Mouse (Mus musculus) midbrain, embryonic 14.5 days (tissue): ENCODE results near the gene Zfp831. TPM values are rescaled to one million over a fixed set of nuclear protein-coding genes. Genes with fewer than 3 reads are reported as not detected.

ENCODE experiments used
- ATAC-seq: fragments of 200-750 bp; cut with Nextera tagmentation; 2 replicates; pipeline ENCODE4 v1.8.0; 2017; ENCODE audit warnings: moderate number of reproducible peaks, moderate library complexity; ENCODE audit not compliant: low FRiP score, low TSS enrichment
- DNase-seq: peaks from one replicate; pipeline ENCODE4 v3.0.0-alpha.2; 2015
- H3K27ac ChIP-seq: fragments of 300-500 bp; sonication (generic); replicated peaks from 2 replicates; pipeline ENCODE4 v1.5.1; 2014; ENCODE audit warnings: mild to moderate bottlenecking, low read depth, low read length, moderate library complexity
- H3K27me3 ChIP-seq: fragments of 300-500 bp; sonication (generic); 2 replicates; pipeline ENCODE4 v1.6.1; 2014; ENCODE audit warnings: low read length, control low read depth, mixed read lengths; ENCODE audit not compliant: control insufficient read depth, insufficient read depth
- H3K36me3 ChIP-seq: fragments of 300-500 bp; sonication (generic); 2 replicates; pipeline ENCODE4 v1.6.1; 2014; ENCODE audit warnings: low read length, control low read depth; ENCODE audit not compliant: control insufficient read depth, insufficient read depth
- H3K4me1 ChIP-seq: fragments of 300-500 bp; sonication (generic); 2 replicates; pipeline ENCODE4 v1.6.1; 2014; ENCODE audit warnings: mild to moderate bottlenecking, antibody characterized with exemption, low read length, control low read depth; ENCODE audit not compliant: control insufficient read depth, insufficient read depth
- H3K4me2 ChIP-seq: fragments of 300-500 bp; sonication (generic); 2 replicates; pipeline ENCODE4 v1.6.1; 2014; ENCODE audit warnings: mild to moderate bottlenecking, low read length, moderate library complexity
- H3K4me3 ChIP-seq: fragments of 300-500 bp; sonication (generic); replicated peaks from 2 replicates; pipeline ENCODE4 v1.5.1; 2014; ENCODE audit warnings: low read depth, low read length
- H3K9ac ChIP-seq: fragments of 300-500 bp; sonication (generic); replicated peaks from 2 replicates; pipeline ENCODE4 v1.6.1; 2014; ENCODE audit warnings: mild to moderate bottlenecking, low read length, moderate library complexity
- H3K9me3 ChIP-seq: fragments of 300-500 bp; sonication (generic); 2 replicates; pipeline ENCODE4 v1.6.1; 2016; ENCODE audit warnings: low read length, control low read depth, mixed read lengths; ENCODE audit not compliant: control insufficient read depth
- WGBS: fragments of 180-500 bp; shearing (Covaris S2); extraction: QIAGEN DNeasy Blood & Tissue Kit; methylation state at CpG from one replicate; pipeline ENCODE4 v1.1.7; 2014; 5-methylcytosine and 5-hydroxymethylcytosine counted together
- polyA plus RNA-seq: library from polyadenylated mRNA; unstranded; fragments of >200 nt; fragmentation: Nextera tagmentation; extraction: Ambion mirVana; gene quantifications from 2 replicates; pipeline ENCODE4 v1.2.1, GENCODE M21; 2014

Gene Zfp831
- polyA plus RNA-seq, 1 experiment from 2014 or later = not detected

GRCm38 (mm10) chr2:174675642-174676041, 32.3 kb downstream of the Zfp831 start:
- H3K4me2 ChIP-seq = no peak overlapping the region
- peak; percentile 88 for DNase-seq
- no peaks in the 10 kb centered on the region for H3K9me3 ChIP-seq
- WGBS = 15% methylated on average over 9 of the region's 9 CpGs
- peaks cover 6% of the 10 kb centered on the region; the same call in 1 of the 2 replicates for H3K27me3 ChIP-seq
- no peak overlapping the region for H3K27ac ChIP-seq
- ATAC-seq = no peak
- no peak overlapping the region for H3K9ac ChIP-seq
- H3K36me3 ChIP-seq = no peaks in the 10 kb centered on the region
- H3K4me3 ChIP-seq = no peak overlapping the region
- peaks cover 16% of the 10 kb centered on the region; the same call in 1 of the 2 replicates for H3K4me1 ChIP-seq

- no peak overlapping the region for H3K9ac ChIP-seq
- H3K4me1 ChIP-seq = no peaks in the 10 kb centered on the region
- no peaks in the 10 kb centered on the region for H3K36me3 ChIP-seq
- H3K9me3 ChIP-seq = no peaks in the 10 kb centered on the region
- ATAC-seq = no peak
- H3K27ac ChIP-seq = no peak overlapping the region
- no peak overlapping the region for H3K4me2 ChIP-seq
- H3K27me3 ChIP-seq = no peaks in the 10 kb centered on the region
- no peak overlapping the region for H3K4me3 ChIP-seq
- 57% methylated on average over 8 of the region's 8 CpGs for WGBS
- peak; percentile 53 for DNase-seq
Measured at GRCm38 (mm10) chr2:174701351-174701750, 58.0 kb downstream of the Zfp831 start.

GRCm38 (mm10) chr2:174707101-174707500, 63.8 kb downstream of the Zfp831 start:
- H3K4me2 ChIP-seq = no peak overlapping the region
- no peaks in the 10 kb centered on the region for H3K36me3 ChIP-seq
- H3K4me1 ChIP-seq = no peaks in the 10 kb centered on the region
- H3K27ac ChIP-seq = no peak overlapping the region
- no peak overlapping the region for H3K4me3 ChIP-seq
- whole genome bisulfite sequencing = 91% methylated on average over 16 of the region's 16 CpGs
- no peak overlapping the region for H3K9ac ChIP-seq
- no peaks in the 10 kb centered on the region for H3K27me3 ChIP-seq
- DNase-seq (no peak), ATAC-seq (no peak)
- no peaks in the 10 kb centered on the region for H3K9me3 ChIP-seq

- no peak for DNase-seq
- H3K36me3 ChIP-seq = no peaks in the 10 kb centered on the region
- no peaks in the 10 kb centered on the region for H3K4me1 ChIP-seq
- H3K4me2 ChIP-seq = no peak overlapping the region
- H3K4me3 ChIP-seq = no peak overlapping the region
- H3K9ac ChIP-seq = no peak overlapping the region
- WGBS = 75% methylated on average over 4 of the region's 4 CpGs
- no peaks in the 10 kb centered on the region for H3K9me3 ChIP-seq
- H3K27me3 ChIP-seq = no peaks in the 10 kb centered on the region
- H3K27ac ChIP-seq = no peak overlapping the region
- ATAC-seq = no peak
Measured at GRCm38 (mm10) chr2:174708587-174708986, 65.3 kb downstream of the Zfp831 start.

GRCm38 (mm10) chr2:174710185-174710584, 66.9 kb downstream of the Zfp831 start:
- Histone ChIP-seq H3K4me2 (no peak overlapping the region), H3K27me3 (no peaks in the 10 kb centered on the region), H3K4me3 (no peak overlapping the region), H3K4me1 (no peaks in the 10 kb centered on the region), H3K9me3 (no peaks in the 10 kb centered on the region), H3K9ac (no peak overlapping the region), H3K27ac (no peak overlapping the region), H3K36me3 (no peaks in the 10 kb centered on the region)
- 66% methylated on average over 3 of the region's 3 CpGs for WGBS
- no peak for ATAC-seq
- DNase-seq = no peak

- Histone ChIP-seq H3K4me3 (no peak overlapping the region), H3K4me1 (no peaks in the 10 kb centered on the region), H3K9me3 (no peaks in the 10 kb centered on the region), H3K9ac (no peak overlapping the region), H3K27me3 (no peaks in the 10 kb centered on the region), H3K36me3 (no peaks in the 10 kb centered on the region), H3K27ac (no peak overlapping the region), H3K4me2 (no peak overlapping the region)
- 97% methylated on average over 1 of the region's 1 CpGs for WGBS
- ATAC-seq = no peak
- DNase-seq = no peak
Measured at GRCm38 (mm10) chr2:174712043-174712442, 68.7 kb downstream of the Zfp831 start.

- DNase-seq (no peak), ATAC-seq (no peak)
Measured at GRCm38 (mm10) chr2:174715938-174716337, 72.6 kb downstream of the Zfp831 start.

GRCm38 (mm10) chr2:174717857-174718256, 74.5 kb downstream of the Zfp831 start:
- no peak overlapping the region for H3K27ac ChIP-seq
- 93% methylated on average over 4 of the region's 4 CpGs for WGBS

More at GRCm38 (mm10) chr2:174715938-174716337, 72.6 kb downstream of the Zfp831 start:
- no peak overlapping the region for H3K4me3 ChIP-seq
- no peak overlapping the region for H3K4me2 ChIP-seq
- H3K27ac ChIP-seq = no peak overlapping the region
- H3K9me3 ChIP-seq = no peaks in the 10 kb centered on the region
- H3K9ac ChIP-seq = no peak overlapping the region
- no peaks in the 10 kb centered on the region for H3K27me3 ChIP-seq
- no peaks in the 10 kb centered on the region for H3K36me3 ChIP-seq
- H3K4me1 ChIP-seq = no peaks in the 10 kb centered on the region

GRCm38 (mm10) chr2:174727114-174727823, 83.9 kb downstream of the Zfp831 start:
- no peak overlapping the region for H3K4me3 ChIP-seq
- peak; percentile 45 for DNase-seq
- H3K4me1 ChIP-seq = 0 out of 2 replicates have a peak, but pooled peaks cover 9% of the 10 kb centered on the region
- H3K27me3 ChIP-seq = no peaks in the 10 kb centered on the region
- WGBS = 68% methylated on average over 10 of the region's 10 CpGs
- H3K4me2 ChIP-seq = no peak overlapping the region
- no peaks in the 10 kb centered on the region for H3K36me3 ChIP-seq
- H3K9ac ChIP-seq = no peak overlapping the region
- peak; percentile 17; the same call in 1 of the 2 replicates for ATAC-seq
- no peaks in the 10 kb centered on the region for H3K9me3 ChIP-seq
- 0 out of 2 replicates have a peak overlapping the region, but pooled peaks have one; percentile 32 for H3K27ac ChIP-seq

More at GRCm38 (mm10) chr2:174717857-174718256, 74.5 kb downstream of the Zfp831 start:
- DNase-seq (no peak), ATAC-seq (no peak)
- H3K4me2 ChIP-seq = no peak overlapping the region
- H3K9ac ChIP-seq = no peak overlapping the region
- H3K36me3 ChIP-seq = no peaks in the 10 kb centered on the region
- no peaks in the 10 kb centered on the region for H3K27me3 ChIP-seq
- no peaks in the 10 kb centered on the region for H3K9me3 ChIP-seq
- no peak overlapping the region for H3K4me3 ChIP-seq
- no peaks in the 10 kb centered on the region for H3K4me1 ChIP-seq
